Mouse (Mus musculus): ENCODE results near the gene Mroh2a.

Gene Mroh2a

DNA sequence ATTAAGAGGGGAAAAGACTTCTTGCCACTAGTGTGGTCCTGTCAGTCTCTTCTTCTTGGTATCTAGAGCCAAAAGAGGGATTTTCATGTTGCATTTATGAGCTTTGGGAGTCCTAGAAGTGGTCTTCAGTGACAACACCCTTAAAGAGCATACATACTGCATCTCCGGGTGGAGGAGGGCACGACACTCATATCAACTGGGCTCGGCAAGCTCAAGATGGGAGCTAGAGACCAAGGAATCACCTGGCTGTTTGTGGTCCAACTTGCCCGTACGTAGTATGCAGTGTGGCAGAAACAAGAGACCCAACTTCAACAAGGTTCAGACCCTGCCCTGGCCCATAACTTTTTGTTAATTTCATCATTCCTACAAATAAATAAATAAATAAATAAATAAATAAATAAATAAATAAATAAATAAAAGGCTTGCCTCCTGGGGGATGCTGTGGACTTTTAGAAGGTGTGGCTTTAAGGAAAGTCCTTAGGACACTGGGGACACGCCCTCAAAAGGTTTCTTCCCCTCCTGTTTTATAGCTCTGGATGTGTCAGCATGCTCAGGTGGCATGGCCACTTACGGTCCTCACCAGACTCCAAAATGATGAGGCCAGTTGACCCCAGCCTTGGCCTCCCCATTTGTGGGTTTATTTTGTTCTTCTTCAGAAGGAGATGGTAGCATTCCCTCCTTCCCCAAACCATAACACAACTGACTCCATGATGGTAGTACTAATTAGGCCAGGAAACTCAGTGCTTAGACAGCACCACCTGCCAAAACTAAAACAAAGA, 70.9 kb downstream of the Mroh2a start:
- DNase-seq, result no peak

DNA sequence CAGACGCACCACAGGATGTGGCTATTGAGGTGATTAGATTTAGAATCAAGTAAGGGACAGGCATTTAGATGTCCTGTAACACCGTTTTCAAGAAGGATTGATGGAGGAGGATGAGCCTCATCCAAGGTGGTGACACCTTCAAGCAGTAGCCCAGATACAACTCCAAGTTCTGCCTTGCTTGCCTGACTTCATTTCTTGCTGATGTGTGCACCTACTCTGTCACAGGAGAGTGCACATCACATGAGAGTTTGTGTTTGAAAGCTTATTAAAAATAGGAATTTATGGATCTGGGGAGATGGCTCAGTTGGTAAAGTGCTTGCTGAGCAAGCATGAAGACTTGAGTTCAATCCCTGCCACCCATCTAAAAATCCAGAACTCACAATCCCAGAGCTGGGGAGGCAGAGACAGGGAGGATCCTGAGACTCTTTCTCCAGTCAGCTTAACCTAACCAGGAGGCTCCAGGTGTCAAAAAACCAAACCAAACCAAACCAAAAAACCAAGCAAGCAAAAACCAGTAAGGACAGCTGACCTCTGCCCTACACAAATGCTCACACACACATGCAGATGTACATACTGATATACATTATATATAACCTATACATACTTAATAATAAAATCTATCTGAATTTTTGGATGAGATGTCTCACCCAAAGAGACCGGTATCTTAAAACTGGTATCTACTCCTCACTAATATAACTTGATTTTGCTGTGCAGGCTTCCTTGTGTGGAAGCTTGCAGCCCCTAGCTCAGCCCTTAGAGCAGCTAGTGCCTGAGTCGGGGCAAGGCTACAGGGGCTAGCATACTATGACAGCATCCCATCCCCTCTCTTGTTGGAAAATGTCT, 72.1 kb downstream of the Mroh2a start:
- DNase-seq, result no peak

DNA sequence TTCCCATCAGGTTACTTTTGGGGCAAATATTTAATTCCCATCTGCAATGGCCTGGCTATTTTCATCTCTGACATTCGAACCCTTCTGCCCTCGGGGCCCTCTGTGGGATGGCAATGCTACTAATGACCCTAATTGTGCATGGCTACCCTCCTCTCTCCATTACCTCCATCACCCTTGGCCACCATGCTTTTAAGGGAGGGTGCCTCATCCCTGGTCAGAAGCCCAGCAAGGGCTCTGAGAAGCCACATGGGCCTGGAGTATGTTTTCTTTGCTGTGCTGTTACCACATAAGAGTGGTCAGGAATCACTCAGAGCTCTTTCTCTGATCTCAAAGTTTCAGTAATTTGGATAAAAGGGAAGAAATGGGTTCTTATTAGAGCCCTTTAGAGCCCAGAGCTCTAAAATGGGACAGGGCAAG, 72.8 kb downstream of the Mroh2a start:
- no peak for DNase-seq

GRCm38 (mm10) chr1:88300301-88301050, 73.7 kb downstream of the Mroh2a start:
- no peak for DNase-seq

- DNase-seq, result no peak
Observed at GRCm38 (mm10) chr1:88301121-88302014, 74.6 kb downstream of the Mroh2a start.

- no peak for DNase-seq
Observed at GRCm38 (mm10) chr1:88302057-88302740, 75.4 kb downstream of the Mroh2a start.

DNA sequence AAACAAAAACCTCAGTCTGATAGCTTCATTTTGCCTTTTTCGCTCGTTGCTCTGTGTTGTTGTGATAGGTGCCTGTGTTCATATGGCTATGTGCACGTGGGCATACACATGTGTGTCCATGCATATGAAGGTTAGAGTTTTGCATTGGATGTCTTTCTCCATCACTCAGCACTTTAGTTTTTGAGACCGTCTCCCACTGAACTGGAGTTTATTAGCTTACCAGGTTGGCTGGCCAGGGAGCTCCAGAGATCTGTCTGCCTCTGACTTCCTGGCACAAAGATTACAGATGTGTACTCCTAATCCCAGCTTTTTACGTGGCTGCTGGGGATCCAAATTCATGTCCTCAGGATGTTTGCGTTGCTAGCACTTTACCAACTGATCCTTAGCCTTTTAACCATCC, 77.0 kb downstream of the Mroh2a start:
- no peak for DNase-seq

GRCm38 (mm10) chr1:88304261-88304985, 77.6 kb downstream of the Mroh2a start:
- DNase-seq, result no peak

GRCm38 (mm10) chr1:88305018-88305795, 78.4 kb downstream of the Mroh2a start:
- DNase-seq, result no peak

DNA sequence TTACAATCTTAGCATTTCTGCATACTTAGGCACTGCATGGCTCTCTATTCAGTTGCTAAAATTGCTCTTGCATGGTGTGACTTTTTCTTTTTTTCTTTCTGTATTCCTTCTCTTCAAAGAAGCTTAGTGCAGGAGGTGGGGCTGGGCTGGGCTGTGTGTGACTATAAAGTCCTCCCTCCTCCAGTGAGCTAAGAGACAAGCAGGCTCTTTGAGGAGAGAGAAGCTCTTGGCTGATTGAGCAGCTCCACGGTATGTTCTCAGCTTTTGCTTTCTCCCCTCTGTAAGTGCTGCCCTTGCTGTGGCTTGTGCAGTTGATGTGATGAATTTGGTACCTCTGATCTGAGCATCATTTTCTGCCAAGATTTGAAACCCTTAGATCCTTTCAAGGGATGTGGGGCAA, 79.8 kb downstream of the Mroh2a start:
- DNase-seq, result no peak

GRCm38 (mm10) chr1:88307180-88307579, 80.4 kb downstream of the Mroh2a start:
- DNase-seq, result no peak

GRCm38 (mm10) chr1:88309020-88309419, 82.2 kb downstream of the Mroh2a start:
- DNase-seq, result no peak

DNA sequence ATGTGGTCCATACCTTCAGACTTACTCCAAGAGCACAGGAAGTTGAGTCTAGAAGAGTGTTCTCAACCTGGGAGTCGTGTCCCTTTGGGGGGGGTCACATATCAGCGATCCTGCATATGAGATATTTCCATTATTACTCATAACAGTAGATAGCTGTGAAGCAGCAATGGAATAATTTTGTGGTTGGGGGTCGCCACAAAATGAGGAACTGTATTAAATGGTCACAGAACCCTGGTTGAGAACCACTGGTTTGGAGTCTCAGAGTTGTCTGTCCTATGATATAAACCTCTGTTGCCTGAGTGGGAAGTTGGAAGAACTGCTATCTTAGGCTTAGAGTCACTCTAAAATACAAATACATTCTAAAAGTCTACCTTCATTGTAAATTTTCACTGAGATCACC, 83.1 kb downstream of the Mroh2a start:
- DNase-seq, result no peak

GRCm38 (mm10) chr1:88310349-88310748, 83.6 kb downstream of the Mroh2a start:
- DNase-seq, result no peak
